Mouse (Mus musculus): ENCODE measurements around the gene Fap. TPM values are rescaled to one million over a fixed set of nuclear protein-coding genes. Genes with fewer than 3 reads are reported as not detected.

Fap gene
- polyA plus RNA-seq, 1 experiment from 2014 or later: 1.7 TPM

- 63% methylated on average over 9 of the region's 9 CpGs for WGBS
- no peak overlapping the region for H3K4me3 ChIP-seq
- H3K9me3 ChIP-seq: no peaks in the 10 kb centered on the region
- no peaks in the 10 kb centered on the region for H3K27me3 ChIP-seq
- H3K27ac ChIP-seq: 0 out of 2 replicates have a peak overlapping the region, but pooled peaks have one; percentile 30
- H3K4me2 ChIP-seq: no peak overlapping the region
- H3K36me3 ChIP-seq: no peaks in the 10 kb centered on the region
- H3K9ac ChIP-seq: no peak overlapping the region
- peaks cover 3% of the 10 kb centered on the region; the same call in 1 of the 2 replicates for H3K4me1 ChIP-seq (replicated peaks)
- ATAC-seq (ENCODE audit: low FRiP score): peak; percentile 73
Measured at GRCm38 (mm10) chr2:62480285-62481198, 93.3 kb downstream of the Fap start.

- H3K36me3 ChIP-seq: no peaks in the 10 kb centered on the region
- 78% methylated on average over 9 of the region's 9 CpGs for WGBS
- no peaks in the 10 kb centered on the region for H3K4me1 ChIP-seq (replicated peaks)
- no peak overlapping the region for H3K9ac ChIP-seq
- no peak for ATAC-seq (ENCODE audit: low FRiP score)
- H3K27ac ChIP-seq: no peak overlapping the region
- H3K4me3 ChIP-seq: no peak overlapping the region
- no peaks in the 10 kb centered on the region for H3K27me3 ChIP-seq
- no peak overlapping the region for H3K4me2 ChIP-seq
- no peaks in the 10 kb centered on the region for H3K9me3 ChIP-seq
Measured at GRCm38 (mm10) chr2:62469551-62469950, 104.3 kb downstream of the Fap start.

DNA sequence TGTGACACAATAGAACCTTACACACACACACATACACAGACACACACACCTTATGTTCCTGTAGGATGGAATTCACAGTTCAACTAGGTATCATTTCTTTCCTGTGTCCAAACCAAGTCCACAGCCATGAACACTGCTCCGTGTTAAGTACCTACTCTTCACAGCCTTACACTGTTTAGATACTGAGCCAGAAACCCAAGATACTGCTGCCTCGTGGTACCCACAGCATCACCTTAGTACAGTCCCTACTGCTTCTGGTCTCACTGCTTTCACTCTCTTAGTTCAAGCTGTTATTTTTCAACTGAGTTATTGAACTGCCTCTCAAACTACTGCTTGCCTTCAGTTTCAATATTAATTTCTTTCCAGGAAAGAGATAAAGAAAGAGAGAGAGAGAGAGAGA, 110.6 kb downstream of the Fap start:
- H3K4me2 ChIP-seq: no peak overlapping the region
- 92% methylated on average over 2 of the region's 2 CpGs for WGBS

DNA sequence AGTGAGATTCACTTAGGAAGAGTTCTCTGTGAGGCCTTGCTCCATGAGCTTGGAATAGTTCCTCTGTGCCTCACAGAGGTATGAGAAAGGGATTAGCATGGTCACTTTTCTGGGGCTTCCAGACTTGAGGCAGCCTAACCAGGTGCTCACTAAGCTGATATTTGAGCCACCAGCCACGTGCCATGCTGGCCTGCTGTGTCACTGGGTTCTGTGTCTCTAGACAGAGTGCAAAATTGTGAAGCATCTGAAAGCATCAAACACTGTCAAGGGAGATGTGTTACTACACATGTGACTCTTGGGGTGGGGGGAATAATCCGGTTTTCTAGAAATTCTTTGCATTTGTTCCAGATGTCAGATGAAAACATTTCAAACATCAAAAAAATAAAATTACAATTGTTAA, 111.7 kb downstream of the Fap start:
- Histone ChIP-seq H3K27ac (no peak overlapping the region), H3K4me3 (no peak overlapping the region), H3K27me3 (0 out of 2 replicates have a peak, but pooled peaks cover 5% of the 10 kb centered on the region), H3K4me1 (replicated peaks) (no peaks in the 10 kb centered on the region), H3K36me3 (no peaks in the 10 kb centered on the region), H3K9me3 (no peaks in the 10 kb centered on the region), H3K4me2 (no peak overlapping the region), H3K9ac (no peak overlapping the region)
- ATAC-seq (ENCODE audit: low FRiP score): no peak
- 84% methylated on average over 2 of the region's 2 CpGs for WGBS

More for the DNA sequence above, 110.6 kb downstream of the Fap start:
- Histone ChIP-seq H3K27me3 (0 out of 2 replicates have a peak, but pooled peaks cover 5% of the 10 kb centered on the region), H3K36me3 (no peaks in the 10 kb centered on the region), H3K27ac (no peak overlapping the region), H3K4me1 (replicated peaks) (no peaks in the 10 kb centered on the region), H3K9me3 (no peaks in the 10 kb centered on the region), H3K9ac (no peak overlapping the region), H3K4me3 (no peak overlapping the region)
- ATAC-seq (ENCODE audit: low FRiP score): no peak

- H3K27me3 ChIP-seq: 0 out of 2 replicates have a peak, but pooled peaks cover 5% of the 10 kb centered on the region
- no peak overlapping the region for H3K9ac ChIP-seq
- no peak overlapping the region for H3K4me2 ChIP-seq
- H3K36me3 ChIP-seq: no peaks in the 10 kb centered on the region
- no peak overlapping the region for H3K27ac ChIP-seq
- H3K4me1 ChIP-seq (replicated peaks): no peaks in the 10 kb centered on the region
- H3K9me3 ChIP-seq: no peaks in the 10 kb centered on the region
- WGBS: 93% methylated on average over 12 of the region's 12 CpGs
- ATAC-seq (ENCODE audit: low FRiP score): no peak
- H3K4me3 ChIP-seq: no peak overlapping the region
Measured at GRCm38 (mm10) chr2:62460815-62461450, 112.9 kb downstream of the Fap start.

DNA sequence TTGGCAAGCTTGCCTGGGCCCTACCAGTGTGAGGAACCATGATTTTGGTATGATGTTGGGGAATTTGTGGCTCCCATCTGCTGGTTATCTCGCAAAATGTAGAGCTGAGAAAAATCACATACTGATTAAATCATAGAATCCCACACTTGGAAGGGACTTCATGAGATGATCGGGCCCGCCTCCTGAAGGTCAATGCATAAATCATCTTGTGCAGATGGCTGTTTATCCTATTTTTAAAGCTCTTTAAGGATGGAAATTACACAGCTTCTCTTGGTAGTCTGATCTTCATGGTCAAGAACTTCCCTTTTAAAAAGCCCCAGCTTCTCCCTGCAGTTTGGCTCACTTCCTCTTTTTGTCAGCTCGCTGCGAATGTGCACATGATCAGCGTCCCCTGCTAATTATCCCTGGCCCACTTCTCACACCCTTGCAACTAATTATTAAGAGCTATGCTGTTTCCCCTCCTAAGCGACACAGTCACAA, 113.6 kb downstream of the Fap start:
- H3K9ac ChIP-seq: no peak overlapping the region
- ATAC-seq (ENCODE audit: low FRiP score): no peak
- no peak overlapping the region for H3K27ac ChIP-seq
- 85% methylated on average over 7 of the region's 7 CpGs for WGBS
- H3K4me3 ChIP-seq: no peak overlapping the region
- no peaks in the 10 kb centered on the region for H3K9me3 ChIP-seq
- H3K27me3 ChIP-seq: 0 out of 2 replicates have a peak, but pooled peaks cover 5% of the 10 kb centered on the region
- H3K36me3 ChIP-seq: no peaks in the 10 kb centered on the region
- H3K4me2 ChIP-seq: no peak overlapping the region
- H3K4me1 ChIP-seq (replicated peaks): no peaks in the 10 kb centered on the region

DNA sequence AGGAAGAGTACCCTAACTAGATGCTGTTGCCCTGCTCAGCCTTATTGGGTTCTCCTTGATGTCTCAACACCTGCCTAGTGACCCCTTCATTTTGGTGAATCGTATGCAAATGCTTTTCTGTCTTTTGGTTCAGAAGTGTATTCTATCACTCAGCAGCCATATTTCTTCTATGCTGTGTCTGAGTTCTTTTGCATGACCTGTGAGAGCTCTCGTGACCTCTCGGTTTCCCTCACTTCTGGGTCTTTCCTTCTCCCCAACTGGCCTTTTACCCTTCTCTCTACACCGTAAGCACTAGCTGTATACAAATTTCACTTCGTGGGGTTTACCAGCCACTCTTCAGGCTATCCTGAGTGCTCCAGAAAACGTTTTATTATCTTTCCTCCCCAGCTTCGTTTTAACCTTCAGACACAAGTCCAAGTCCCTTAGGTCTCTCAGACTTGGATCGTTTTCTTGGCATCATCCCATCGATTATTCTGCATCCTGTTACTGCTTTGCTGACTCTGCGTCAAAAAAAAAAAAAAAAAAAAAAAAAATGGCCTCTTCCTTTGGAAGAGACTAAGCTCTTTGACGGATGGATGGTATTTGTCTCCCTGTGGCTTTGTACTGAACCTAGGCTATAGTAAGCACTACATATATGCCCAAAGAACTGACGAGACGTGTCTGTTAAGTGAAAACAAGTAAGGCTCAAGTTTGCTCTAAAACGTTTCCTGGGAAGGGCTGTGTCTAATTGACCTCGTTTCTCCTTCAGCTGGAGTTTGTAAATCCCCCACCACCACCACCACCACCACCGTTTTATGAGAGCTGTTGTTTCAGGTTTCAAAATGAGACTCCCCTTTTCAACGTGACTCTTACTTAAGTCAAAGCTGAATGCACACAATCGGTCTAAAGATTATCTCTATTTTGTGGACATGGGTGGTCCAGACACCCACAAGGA, 114.4 kb downstream of the Fap start:
- Histone ChIP-seq H3K9me3 (no peaks in the 10 kb centered on the region), H3K27ac (no peak overlapping the region), H3K27me3 (0 out of 2 replicates have a peak, but pooled peaks cover 5% of the 10 kb centered on the region), H3K4me1 (replicated peaks) (no peaks in the 10 kb centered on the region), H3K9ac (no peak overlapping the region), H3K36me3 (no peaks in the 10 kb centered on the region), H3K4me3 (no peak overlapping the region), H3K4me2 (no peak overlapping the region)
- no peak for ATAC-seq (ENCODE audit: low FRiP score)
- WGBS: 79% methylated on average over 18 of the region's 18 CpGs

DNA sequence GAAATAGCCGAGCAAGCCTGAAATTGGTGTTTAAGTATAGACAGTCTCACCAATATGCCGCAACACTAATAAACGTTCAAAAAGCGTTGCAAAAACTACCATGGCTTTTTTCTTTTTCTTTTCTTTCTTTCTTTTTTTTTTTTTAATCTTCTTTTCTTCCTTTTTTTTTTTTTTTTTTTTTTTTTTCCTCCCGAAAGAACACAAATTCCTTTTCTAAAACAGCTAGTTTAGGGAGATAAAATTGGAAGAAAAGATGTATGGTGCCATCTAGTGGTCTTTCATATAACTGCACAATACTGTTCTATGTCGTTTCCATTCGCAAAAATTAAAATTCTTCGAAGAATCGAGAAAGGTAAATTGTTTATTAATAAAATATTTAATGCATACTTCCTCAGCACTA, 115.8 kb downstream of the Fap start:
- Histone ChIP-seq H3K4me2 (no peak overlapping the region), H3K36me3 (no peaks in the 10 kb centered on the region), H3K27ac (no peak overlapping the region), H3K9ac (no peak overlapping the region), H3K27me3 (0 out of 2 replicates have a peak, but pooled peaks cover 5% of the 10 kb centered on the region), H3K4me3 (no peak overlapping the region), H3K9me3 (no peaks in the 10 kb centered on the region), H3K4me1 (replicated peaks) (no peaks in the 10 kb centered on the region)
- no peak for ATAC-seq (ENCODE audit: low FRiP score)
- WGBS: 48% methylated on average over 9 of the region's 9 CpGs

GRCm38 (mm10) chr2:62454991-62455390, 118.9 kb downstream of the Fap start:
- H3K4me3 ChIP-seq: no peak overlapping the region

GRCm38 (mm10) chr2:62454033-62454432, 119.8 kb downstream of the Fap start:
- no peaks in the 10 kb centered on the region for H3K4me1 ChIP-seq (replicated peaks)
- no peak overlapping the region for H3K9ac ChIP-seq
- no peaks in the 10 kb centered on the region for H3K36me3 ChIP-seq
- H3K27me3 ChIP-seq: 0 out of 2 replicates have a peak, but pooled peaks cover 5% of the 10 kb centered on the region
- H3K4me2 ChIP-seq: no peak overlapping the region
- whole genome bisulfite sequencing: 81% methylated on average over 6 of the region's 6 CpGs
- no peaks in the 10 kb centered on the region for H3K9me3 ChIP-seq
- H3K27ac ChIP-seq: no peak overlapping the region
- no peak overlapping the region for H3K4me3 ChIP-seq
- ATAC-seq (ENCODE audit: low FRiP score): no peak

More at GRCm38 (mm10) chr2:62454991-62455390, 118.9 kb downstream of the Fap start:
- no peak for ATAC-seq (ENCODE audit: low FRiP score)
- H3K27ac ChIP-seq: no peak overlapping the region
- H3K9me3 ChIP-seq: no peaks in the 10 kb centered on the region
- WGBS: 93% methylated on average over 11 of the region's 11 CpGs
- H3K4me1 ChIP-seq (replicated peaks): no peaks in the 10 kb centered on the region
- no peak overlapping the region for H3K4me2 ChIP-seq
- no peaks in the 10 kb centered on the region for H3K36me3 ChIP-seq
- no peak overlapping the region for H3K9ac ChIP-seq
- 0 out of 2 replicates have a peak, but pooled peaks cover 5% of the 10 kb centered on the region for H3K27me3 ChIP-seq
